Mouse (Mus musculus): ENCODE measurements around the gene Gm20388. TPM values are rescaled to one million over a fixed set of nuclear protein-coding genes. Genes with fewer than 3 reads are reported as not detected.

Gm20388 gene
- polyA plus RNA-seq, 1 experiment = 49.7 TPM

DNA sequence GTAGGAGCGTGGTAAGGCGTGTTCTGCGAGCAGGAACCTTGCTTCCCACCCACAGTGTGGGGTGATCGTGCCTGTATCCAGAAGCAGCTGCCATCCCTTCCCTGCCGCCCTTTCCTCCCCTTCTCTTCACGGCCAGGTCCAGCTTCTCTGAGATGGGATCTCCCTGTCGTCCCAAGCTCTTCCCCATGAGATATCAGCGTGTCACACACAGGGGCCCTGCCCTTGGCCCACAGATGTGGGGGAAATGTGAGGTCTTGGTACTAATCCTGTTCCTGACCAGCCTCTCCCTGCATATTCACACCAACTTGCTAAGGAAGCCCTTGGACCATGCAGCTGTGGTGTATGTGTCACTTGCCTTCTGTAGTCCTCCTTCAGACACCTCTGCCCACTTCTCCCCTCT lies 2377.1 kb downstream of the Gm20388 start:
- no peak for DNase-seq
- Histone ChIP-seq H3K27me3 (replicated peaks; ENCODE audit: control insufficient read depth, insufficient read depth, low read length) (no peaks in the 10 kb centered on the region), H3K4me1 (ENCODE audit: control insufficient read depth, insufficient read depth, low read length) (peaks cover 4% of the 10 kb centered on the region; the same call in 1 of the 2 replicates), H3K36me3 (ENCODE audit: control insufficient read depth, insufficient read depth, low read length) (no peaks in the 10 kb centered on the region), H3K4me3 (ENCODE audit: insufficient read depth, low read depth, low read length) (no peak overlapping the region), H3K27ac (ENCODE audit: insufficient read depth, low read depth, low read length) (no peak overlapping the region)
- WGBS = 85% methylated on average over 8 of the region's 8 CpGs
- TF ChIP-seq POLR2A (IDR thresholded peaks at IDR 0.05; ENCODE audit: low read depth, low read length) (no peak), CTCF (conservative IDR thresholded peaks at IDR 0.05; ENCODE audit: insufficient read depth, insufficient read length, low read depth, low read length) (no peak)

DNA sequence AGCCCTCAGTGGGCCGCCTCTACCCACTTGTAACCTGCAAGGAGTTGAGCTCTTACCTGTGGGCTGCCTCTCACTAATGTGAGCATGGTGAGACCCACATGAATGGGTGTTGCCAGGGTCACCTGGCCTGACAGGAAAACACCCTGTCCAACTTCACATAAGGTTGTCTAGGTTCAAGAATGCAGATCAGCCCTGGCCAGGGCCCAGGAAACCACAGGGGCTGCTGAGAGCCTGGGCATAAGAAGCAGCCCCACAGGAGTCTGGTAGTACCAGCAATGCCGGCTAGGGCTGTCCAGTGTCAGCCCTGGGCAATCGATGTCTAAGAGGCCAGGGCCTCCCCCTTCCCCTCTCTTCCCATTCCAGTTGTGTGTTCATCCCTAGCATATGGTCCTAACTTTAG lies 2377.7 kb downstream of the Gm20388 start:
- Histone ChIP-seq H3K4me1 (ENCODE audit: control insufficient read depth, insufficient read depth, low read length) (no peaks in the 10 kb centered on the region), H3K27me3 (replicated peaks; ENCODE audit: control insufficient read depth, insufficient read depth, low read length) (no peaks in the 10 kb centered on the region), H3K36me3 (ENCODE audit: control insufficient read depth, insufficient read depth, low read length) (no peaks in the 10 kb centered on the region), H3K4me3 (ENCODE audit: insufficient read depth, low read depth, low read length) (no peak overlapping the region), H3K27ac (ENCODE audit: insufficient read depth, low read depth, low read length) (no peak overlapping the region)
- DNase-seq = no peak
- no peak for TF ChIP-seq POLR2A (IDR thresholded peaks at IDR 0.05; ENCODE audit: low read depth, low read length)
- WGBS = 86% methylated on average over 3 of the region's 3 CpGs

DNA sequence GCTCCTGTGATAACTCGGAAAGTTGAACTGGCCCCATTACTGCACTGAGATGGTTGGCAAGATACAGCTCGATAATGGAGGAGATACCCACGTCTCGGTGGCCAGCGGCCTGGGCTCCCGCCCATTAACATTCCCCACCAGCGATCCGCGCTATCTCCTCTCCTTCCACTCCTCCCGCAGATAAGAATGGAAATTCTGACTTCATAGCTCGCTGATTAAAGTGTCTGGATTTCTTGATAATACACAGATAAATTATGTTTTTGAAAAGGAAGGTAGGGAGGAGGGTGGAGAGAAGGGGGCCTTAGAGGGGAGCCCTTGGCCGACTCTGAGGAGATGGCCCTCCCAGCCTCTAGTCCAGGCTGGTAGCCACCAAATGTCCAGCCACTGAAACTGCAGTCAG lies 2380.4 kb downstream of the Gm20388 start:
- WGBS = 73% methylated on average over 12 of the region's 12 CpGs
- peaks cover 3% of the 10 kb centered on the region; the same call in 1 of the 2 replicates for H3K4me1 ChIP-seq (ENCODE audit: control insufficient read depth, insufficient read depth, low read length)

DNA sequence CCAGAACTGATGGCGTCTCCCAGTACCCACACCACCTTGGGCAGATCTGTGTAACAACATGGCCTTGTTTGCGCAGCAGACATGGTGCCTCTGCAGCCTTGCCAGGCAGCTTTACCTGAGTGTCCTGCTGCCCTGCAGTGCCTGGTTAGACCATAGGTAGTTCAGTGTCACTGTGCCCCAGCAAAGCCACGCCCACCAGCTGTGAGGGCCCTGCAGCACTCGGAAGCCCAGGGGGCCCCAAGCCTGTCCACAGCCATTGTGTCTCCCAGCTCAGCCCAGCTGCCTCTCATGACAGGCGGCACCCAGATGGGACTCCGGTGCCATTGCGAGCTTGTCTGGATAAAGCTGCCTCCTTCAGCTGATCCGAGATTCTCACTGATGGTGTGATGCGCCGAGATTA lies 2380.9 kb downstream of the Gm20388 start:
- H3K36me3 ChIP-seq (ENCODE audit: control insufficient read depth, insufficient read depth, low read length) = no peaks in the 10 kb centered on the region
- no peak overlapping the region for H3K27ac ChIP-seq (ENCODE audit: insufficient read depth, low read depth, low read length)
- WGBS = 82% methylated on average over 10 of the region's 10 CpGs
- peaks cover 3% of the 10 kb centered on the region; the same call in 1 of the 2 replicates for H3K4me1 ChIP-seq (ENCODE audit: control insufficient read depth, insufficient read depth, low read length)
- no peaks in the 10 kb centered on the region for H3K27me3 ChIP-seq (replicated peaks; ENCODE audit: control insufficient read depth, insufficient read depth, low read length)
- DNase-seq = no peak
- H3K4me3 ChIP-seq (ENCODE audit: insufficient read depth, low read depth, low read length) = no peak overlapping the region
- TF ChIP-seq CTCF (conservative IDR thresholded peaks at IDR 0.05; ENCODE audit: insufficient read depth, insufficient read length, low read depth, low read length) (no peak), POLR2A (IDR thresholded peaks at IDR 0.05; ENCODE audit: low read depth, low read length) (no peak)

More for the DNA sequence above, 2380.4 kb downstream of the Gm20388 start:
- TF ChIP-seq CTCF (conservative IDR thresholded peaks at IDR 0.05; ENCODE audit: insufficient read depth, insufficient read length, low read depth, low read length) (no peak), POLR2A (IDR thresholded peaks at IDR 0.05; ENCODE audit: low read depth, low read length) (no peak)
- DNase-seq = no peak
- no peaks in the 10 kb centered on the region for H3K27me3 ChIP-seq (replicated peaks; ENCODE audit: control insufficient read depth, insufficient read depth, low read length)
- H3K27ac ChIP-seq (ENCODE audit: insufficient read depth, low read depth, low read length) = no peak overlapping the region
- H3K36me3 ChIP-seq (ENCODE audit: control insufficient read depth, insufficient read depth, low read length) = no peaks in the 10 kb centered on the region
- H3K4me3 ChIP-seq (ENCODE audit: insufficient read depth, low read depth, low read length) = no peak overlapping the region

DNA sequence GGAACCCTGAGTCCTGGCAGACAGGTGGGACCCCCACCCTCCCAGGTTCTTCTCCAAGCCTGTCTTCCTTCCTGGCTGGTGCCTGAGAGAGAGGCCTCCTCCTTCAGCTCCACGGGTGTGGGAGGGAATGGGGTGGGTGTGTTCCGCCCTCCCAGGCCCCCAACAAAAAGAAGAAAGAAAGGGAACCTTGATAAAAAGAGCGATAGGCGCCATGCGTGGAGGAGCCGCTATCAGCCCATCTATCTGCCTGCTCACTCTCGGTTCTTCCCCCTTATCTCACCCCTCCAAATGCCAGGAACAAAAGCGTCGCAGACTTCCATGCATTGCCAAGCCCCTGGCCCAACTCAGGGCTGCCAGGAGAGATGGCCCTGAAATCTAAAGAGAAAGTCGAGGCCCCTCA lies 2382.8 kb downstream of the Gm20388 start:
- WGBS = 83% methylated on average over 10 of the region's 10 CpGs
- Histone ChIP-seq H3K4me3 (ENCODE audit: insufficient read depth, low read depth, low read length) (no peak overlapping the region), H3K36me3 (ENCODE audit: control insufficient read depth, insufficient read depth, low read length) (no peaks in the 10 kb centered on the region), H3K27me3 (replicated peaks; ENCODE audit: control insufficient read depth, insufficient read depth, low read length) (no peaks in the 10 kb centered on the region), H3K4me1 (ENCODE audit: control insufficient read depth, insufficient read depth, low read length) (peaks cover 3% of the 10 kb centered on the region; the same call in 1 of the 2 replicates), H3K27ac (ENCODE audit: insufficient read depth, low read depth, low read length) (no peak overlapping the region)
- TF ChIP-seq CTCF (conservative IDR thresholded peaks at IDR 0.05; ENCODE audit: insufficient read depth, insufficient read length, low read depth, low read length) (no peak), POLR2A (IDR thresholded peaks at IDR 0.05; ENCODE audit: low read depth, low read length) (no peak)
- DNase-seq = no peak

DNA sequence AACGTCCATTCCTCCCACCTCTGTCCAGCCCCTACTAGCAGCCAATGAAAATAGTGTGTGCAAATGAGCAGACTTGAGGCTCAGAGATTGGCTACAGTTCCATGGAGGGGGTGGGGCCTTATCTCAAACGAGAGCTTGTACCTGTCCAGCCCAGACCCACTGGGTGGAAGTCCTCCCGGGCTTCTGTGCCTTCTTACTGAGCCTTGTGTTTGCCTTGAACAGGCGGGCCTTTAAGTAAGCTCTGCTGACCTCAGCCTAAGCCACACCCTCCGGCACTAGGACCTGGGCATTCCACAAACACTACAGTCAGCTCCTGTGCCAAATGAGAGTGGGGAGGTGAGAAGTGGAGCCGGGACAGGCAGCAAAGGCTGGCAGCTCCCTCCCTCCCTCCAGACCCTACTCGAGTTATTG lies 2383.6 kb downstream of the Gm20388 start:
- 4% methylated on average over 7 of the region's 7 CpGs for WGBS
- H3K4me3 ChIP-seq (ENCODE audit: insufficient read depth, low read depth, low read length) = no peak overlapping the region

DNA sequence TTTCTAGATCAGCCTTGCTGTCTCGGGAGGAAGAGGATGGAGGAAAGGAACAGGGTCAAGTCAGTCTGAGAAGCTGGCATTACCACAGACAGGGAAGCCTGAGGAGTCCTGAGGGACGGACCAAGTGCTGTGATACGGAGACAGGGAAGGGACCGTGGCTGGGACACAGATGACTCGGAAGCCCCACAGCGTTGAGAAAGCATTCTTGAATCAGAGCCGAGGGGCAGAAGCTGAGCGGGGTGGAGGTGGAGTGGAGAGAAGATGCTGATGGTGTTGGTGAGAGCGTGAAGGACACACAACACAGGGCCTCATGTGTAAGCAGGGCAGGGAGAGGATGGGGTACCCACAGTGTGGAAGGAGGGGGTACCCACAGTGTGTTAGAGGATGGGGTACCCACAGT lies 2384.7 kb downstream of the Gm20388 start:
- no peak overlapping the region for H3K27ac ChIP-seq (ENCODE audit: insufficient read depth, low read depth, low read length)
- peaks cover 3% of the 10 kb centered on the region; the same call in 1 of the 2 replicates for H3K4me1 ChIP-seq (ENCODE audit: control insufficient read depth, insufficient read depth, low read length)
- WGBS = 72% methylated on average over 9 of the region's 9 CpGs
- DNase-seq = no peak
- H3K36me3 ChIP-seq (ENCODE audit: control insufficient read depth, insufficient read depth, low read length) = no peaks in the 10 kb centered on the region
- TF ChIP-seq CTCF (conservative IDR thresholded peaks at IDR 0.05; ENCODE audit: insufficient read depth, insufficient read length, low read depth, low read length) (no peak), POLR2A (IDR thresholded peaks at IDR 0.05; ENCODE audit: low read depth, low read length) (no peak)
- H3K27me3 ChIP-seq (replicated peaks; ENCODE audit: control insufficient read depth, insufficient read depth, low read length) = no peaks in the 10 kb centered on the region
- no peak overlapping the region for H3K4me3 ChIP-seq (ENCODE audit: insufficient read depth, low read depth, low read length)

More for the DNA sequence above, 2383.6 kb downstream of the Gm20388 start:
- DNase-seq = peak; percentile 90
- Histone ChIP-seq H3K36me3 (ENCODE audit: control insufficient read depth, insufficient read depth, low read length) (no peaks in the 10 kb centered on the region), H3K27me3 (replicated peaks; ENCODE audit: control insufficient read depth, insufficient read depth, low read length) (no peaks in the 10 kb centered on the region), H3K27ac (ENCODE audit: insufficient read depth, low read depth, low read length) (no peak overlapping the region), H3K4me1 (ENCODE audit: control insufficient read depth, insufficient read depth, low read length) (peaks cover 3% of the 10 kb centered on the region; the same call in 1 of the 2 replicates)
- TF ChIP-seq POLR2A (IDR thresholded peaks at IDR 0.05; ENCODE audit: low read depth, low read length) (no peak), CTCF (conservative IDR thresholded peaks at IDR 0.05; ENCODE audit: insufficient read depth, insufficient read length, low read depth, low read length) (no peak)

All from kidney, adult 2 months (tissue).